Mouse (Mus musculus) adrenal gland (tissue): ENCODE measurements around the gene Ppp1r10.

Experiments used
- intact Hi-C: fragments of 180-260 bp; cut with DNase I; formaldehyde crosslinking; loops from one replicate; pipeline ENCODE4 v1.15.1; 2025

Gene Ppp1r10

GRCm38 (mm10) chr17:35897644-35898573 is 18.3 kb upstream of the Ppp1r10 start:
- intact Hi-C loops = no loop called here

DNA sequence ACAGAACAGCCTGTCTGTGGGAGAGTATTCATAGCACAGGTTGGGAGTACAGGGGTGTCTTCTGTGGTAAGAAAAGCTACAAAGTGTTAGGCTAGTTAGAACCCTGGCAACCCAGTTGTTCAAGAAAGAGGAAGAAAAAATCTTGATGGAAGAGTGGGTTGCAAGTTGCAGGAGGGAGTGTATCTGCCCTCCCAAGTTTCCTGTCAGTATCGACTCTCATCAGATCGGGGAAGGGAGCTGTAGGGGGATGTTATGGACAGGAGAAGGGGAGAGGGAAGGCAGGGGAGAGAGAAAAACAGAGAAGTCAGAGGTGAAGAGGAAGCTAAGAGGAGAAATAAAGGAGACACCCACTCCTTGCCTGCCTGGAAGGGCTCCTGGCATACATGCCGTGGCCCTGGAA is 15.6 kb upstream of the Ppp1r10 start:
- intact Hi-C loops = no loop called here

DNA sequence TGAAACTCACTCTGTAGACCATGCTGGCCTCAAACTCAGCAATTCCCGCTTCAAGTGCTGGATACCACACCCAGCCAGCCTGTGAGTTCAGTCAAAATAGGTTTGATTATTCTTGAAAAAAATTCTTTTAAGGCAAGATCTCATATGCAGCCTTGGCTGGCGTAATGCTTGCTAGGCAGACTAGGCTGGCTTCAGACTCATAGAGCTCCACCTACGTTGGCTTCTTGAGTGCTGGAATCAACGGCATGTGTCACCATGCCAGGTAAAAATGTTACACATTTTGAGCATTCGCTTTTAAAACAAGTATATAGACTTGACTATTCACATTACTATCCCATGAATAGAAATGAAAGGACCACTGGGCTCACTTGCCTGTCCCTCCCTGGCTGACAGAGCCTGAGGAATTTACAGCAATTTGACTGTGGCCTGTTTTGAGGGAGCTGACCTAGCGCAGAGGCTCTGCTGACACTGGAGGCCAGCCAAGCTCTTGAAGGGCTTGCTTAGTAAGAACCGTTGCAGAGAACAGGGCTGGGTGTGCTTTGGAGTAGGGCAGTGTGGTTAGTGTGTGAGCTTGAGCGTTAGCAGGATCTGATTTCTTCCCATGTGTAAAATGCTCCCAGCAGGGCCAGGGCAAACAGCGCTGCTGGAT is 12.8 kb upstream of the Ppp1r10 start:
- intact Hi-C loops = no loop called here

GRCm38 (mm10) chr17:35903992-35904355 is 12.3 kb upstream of the Ppp1r10 start:
- intact Hi-C loops = no loop called here

DNA sequence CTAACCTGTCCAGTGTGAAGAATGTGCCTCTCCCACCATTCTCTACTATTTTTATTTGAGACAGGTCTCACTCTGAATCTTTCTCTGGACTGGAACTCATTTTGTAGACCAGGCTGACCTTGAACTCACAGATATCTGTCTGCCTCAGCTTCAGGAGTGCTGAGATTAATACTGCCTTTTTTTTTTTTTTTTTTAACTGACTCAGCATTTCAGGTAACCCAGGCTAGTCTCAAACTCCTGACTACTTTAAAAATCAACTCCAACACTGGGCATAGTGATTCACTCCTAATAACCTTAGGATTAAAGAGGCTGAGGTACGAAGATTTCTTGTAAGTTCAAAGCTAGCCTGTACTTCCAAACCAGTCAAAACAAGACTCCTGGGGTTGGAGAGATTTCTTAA is 10.6 kb upstream of the Ppp1r10 start:
- intact Hi-C loops = loop anchor here (5.0 kb wide), 1 partner anchor 33 kb away; no protein-coding TSS in a partner anchor

DNA sequence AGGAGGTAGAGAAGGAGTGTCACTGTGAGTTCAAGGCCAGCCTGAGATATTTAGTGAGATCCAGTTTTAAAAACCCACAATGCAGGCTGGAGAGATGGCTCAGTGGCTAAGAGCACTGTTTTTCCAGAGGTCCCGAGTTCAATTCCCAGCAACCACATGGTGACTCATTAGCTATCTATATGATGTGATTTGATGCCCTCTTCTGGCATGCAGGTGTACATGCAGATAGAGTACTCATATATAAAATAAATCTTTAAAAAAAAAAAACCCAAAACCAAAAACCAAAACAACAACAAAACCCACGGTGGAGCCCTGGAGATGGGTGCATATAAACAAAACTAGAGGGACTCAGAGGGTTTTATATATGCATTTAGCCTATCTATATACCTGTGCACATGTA is 8.6 kb upstream of the Ppp1r10 start:
- intact Hi-C loops = loop anchor here (5.0 kb wide), 1 partner anchor 35 kb away; no protein-coding TSS in a partner anchor

- intact Hi-C loops = loop anchor here (5.0 kb wide), 1 partner anchor 37 kb away; no protein-coding TSS in a partner anchor
Measured at GRCm38 (mm10) chr17:35909186-35909918, 6.9 kb upstream of the Ppp1r10 start.

- intact Hi-C loops = loop anchor here (5.0 kb wide), 2 partner anchors 38 to 78 kb away; no protein-coding TSS in a partner anchor
Measured at GRCm38 (mm10) chr17:35909919-35910369, 6.3 kb upstream of the Ppp1r10 start, which contains the start of gene Atat1. Gene Atat1 (minus strand): TSS chr17:35910075.

DNA sequence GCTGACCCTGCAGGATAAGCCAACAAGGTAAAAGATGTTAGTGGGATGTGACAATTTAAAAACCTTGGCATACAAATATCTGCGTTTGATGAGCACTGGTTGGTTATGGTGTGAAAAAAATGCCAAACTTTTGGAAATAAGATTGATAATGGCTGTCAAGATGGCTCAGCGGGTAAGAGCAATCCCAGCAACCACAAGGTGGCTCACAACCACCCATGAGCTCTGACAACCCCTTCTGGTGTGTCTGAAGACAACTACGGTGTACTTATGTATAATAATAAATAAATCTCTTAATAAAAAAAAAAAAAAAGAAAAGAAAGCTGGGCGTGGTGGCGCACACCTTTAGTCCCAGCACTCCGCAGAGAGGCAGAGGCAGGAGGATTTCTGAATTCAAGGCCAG is 1.3 kb upstream of the Ppp1r10 start:
- intact Hi-C loops = loop anchor here (5.0 kb wide), 1 partner anchor 83 kb away; no protein-coding TSS in a partner anchor

- intact Hi-C loops = no loop called here
Measured at GRCm38 (mm10) chr17:35915538-35916296, 517 bp upstream of the Ppp1r10 start.

DNA sequence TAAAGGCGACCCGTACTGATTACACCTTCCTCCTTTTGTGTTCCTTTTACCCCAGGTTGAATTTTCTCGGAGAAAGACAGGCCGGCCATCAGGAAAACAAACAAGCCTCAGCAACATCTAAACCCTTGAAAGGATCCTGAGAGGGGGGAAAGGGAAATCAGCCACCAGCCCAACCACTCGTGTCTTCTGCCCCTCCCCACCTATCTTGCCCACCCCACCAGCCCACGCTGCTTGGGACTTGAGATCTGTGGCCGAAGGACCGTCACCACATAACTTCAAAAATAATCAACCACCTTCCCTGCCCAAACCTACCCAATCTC is 869 bp downstream of the Ppp1r10 start:
- intact Hi-C loops = no loop called here

GRCm38 (mm10) chr17:35917463-35918251 is 1.4 kb downstream of the Ppp1r10 start:
- intact Hi-C loops = no loop called here

DNA sequence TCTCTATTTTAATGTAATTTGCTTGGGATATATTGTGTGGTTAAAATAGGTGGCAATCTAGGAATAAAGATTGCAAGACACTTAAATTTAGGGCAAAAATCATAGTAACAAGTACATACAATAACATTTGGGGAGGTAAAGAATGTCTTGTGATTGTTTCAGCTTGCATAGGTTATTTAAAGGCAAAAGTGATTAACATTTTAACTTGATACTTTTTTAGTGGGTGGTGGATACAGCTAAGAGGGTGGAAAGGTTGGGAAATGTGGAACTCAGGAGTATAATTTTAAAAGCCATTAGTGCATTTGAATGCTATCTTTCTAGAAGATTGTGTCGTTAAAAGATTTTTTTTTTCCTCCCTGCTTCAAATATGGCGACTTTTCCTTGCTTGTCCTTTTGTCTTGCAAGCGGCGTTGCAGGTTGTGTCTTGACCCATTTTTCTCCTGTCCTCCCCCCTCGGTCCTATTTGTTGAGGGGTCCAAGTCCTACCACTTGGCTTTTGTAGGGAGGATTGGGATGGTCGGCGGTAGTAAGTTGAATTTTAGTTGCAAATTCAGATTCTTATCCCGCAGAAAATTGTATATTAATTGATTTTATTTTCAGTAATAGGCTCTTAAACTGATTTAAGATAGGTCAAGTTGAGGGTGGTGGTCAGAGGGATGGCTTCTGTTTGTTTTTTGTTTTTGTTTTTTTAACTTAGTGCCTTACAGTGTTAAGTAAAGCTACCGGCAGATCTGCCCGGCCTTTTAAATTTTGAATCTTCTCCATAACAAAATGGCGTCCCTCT is 2.2 kb downstream of the Ppp1r10 start:
- intact Hi-C loops = no loop called here

DNA sequence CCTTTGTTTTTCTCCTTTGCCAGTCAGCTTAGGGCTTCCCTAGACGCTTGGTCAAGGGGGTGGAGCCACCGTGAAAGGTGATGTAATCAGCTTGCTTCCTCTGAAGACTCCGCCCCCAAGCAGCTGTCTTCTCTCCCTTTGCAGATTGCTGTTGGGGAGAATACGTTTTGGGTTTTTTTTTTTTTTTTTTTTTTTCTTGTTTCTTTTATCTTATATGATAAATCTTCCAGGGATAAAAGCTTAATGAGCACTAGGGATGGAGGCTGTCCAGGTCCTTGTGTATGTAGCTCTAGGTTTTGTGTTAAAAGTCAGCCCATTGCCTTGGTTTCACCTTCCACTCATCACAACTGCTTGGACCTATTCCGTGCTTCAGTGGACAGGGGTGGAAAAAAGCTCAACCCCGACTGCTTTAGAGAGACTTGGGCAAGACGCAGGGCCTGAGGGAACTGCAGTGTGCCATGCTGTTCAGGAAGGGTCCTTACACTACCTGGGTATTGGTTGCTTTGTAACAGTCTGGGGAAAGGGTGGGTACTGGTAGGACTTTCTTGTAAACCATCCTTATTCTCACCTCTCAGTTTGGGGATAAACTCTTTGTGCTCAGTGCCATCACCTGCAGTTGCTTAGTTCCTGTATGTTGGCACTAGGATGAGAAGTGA is 3.0 kb downstream of the Ppp1r10 start:
- intact Hi-C loops = no loop called here

- intact Hi-C loops = loop anchor here (5.0 kb wide), 1 partner anchor 57 kb away; the partner anchor contains the start of gene Gnl1
Measured at GRCm38 (mm10) chr17:35919864-35920301, 3.6 kb downstream of the Ppp1r10 start.

DNA sequence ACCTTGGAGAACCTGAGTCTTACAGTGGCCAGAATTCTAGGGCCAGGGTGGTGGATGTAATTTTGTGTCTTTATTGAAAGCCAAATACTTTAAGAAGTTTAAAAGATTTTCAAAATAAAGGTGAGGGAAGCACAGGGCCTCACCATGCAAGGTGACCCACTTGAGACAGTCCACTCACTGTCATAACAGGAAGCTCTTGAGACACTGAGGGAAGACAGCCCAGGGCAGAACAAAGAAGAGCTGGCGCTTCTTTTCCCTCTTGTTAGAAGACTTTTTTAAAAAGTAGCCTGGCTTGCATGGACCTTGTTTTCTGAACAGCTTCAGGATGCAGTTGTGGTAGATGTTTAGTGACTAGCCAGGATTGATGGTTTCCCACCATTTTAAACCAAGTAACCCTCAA is 4.2 kb downstream of the Ppp1r10 start:
- intact Hi-C loops = loop anchor here (5.0 kb wide), 1 partner anchor 57 kb away; the partner anchor contains the start of gene Gnl1

- intact Hi-C loops = loop anchor here (5.0 kb wide), 1 partner anchor 56 kb away; the partner anchor contains the start of gene Gnl1
Measured at GRCm38 (mm10) chr17:35920862-35921562, 4.8 kb downstream of the Ppp1r10 start.

DNA sequence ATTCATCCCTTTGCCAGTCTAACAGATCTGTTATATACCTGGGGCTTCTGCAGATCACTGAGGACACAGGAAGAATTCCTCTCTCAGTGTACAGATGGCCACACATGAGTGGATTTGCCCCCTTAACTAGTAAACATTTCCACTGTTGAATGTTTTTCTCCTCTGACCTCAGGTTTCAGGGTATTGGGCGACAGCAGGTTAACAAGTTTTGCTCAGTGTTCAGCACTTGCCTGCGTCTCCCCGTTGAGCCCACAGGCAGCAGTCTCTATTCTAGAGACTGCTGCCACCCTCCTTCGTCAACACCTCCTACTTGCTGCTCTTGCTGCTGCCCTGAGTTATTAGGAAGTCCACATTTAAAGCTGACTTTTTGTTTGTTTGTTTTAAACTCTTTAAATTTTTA is 5.5 kb downstream of the Ppp1r10 start:
- intact Hi-C loops = loop anchor here (5.0 kb wide), 1 partner anchor 56 kb away; the partner anchor contains the start of gene Gnl1
